12 mouse cellular contexts compared by ENCODE assay signal in genomic region chr2:128188461-128188860, GRCm38 (mm10).
"Had no signal": no experiment of that assay in that cellular context is flagged by ENCODE, and none has a peak within 500 bp of the region (broad histone marks: within the 10 kb centered on the region; RNA-seq: fewer than 3 reads in every experiment).

No protein-coding gene starts in this region.

- DNase-seq: gastrocnemius, adult 2 months; gastrocnemius, postnatal 10 days; gastrocnemius, postnatal 25 days; heart, adult 18-20 months; heart, postnatal 14 days; heart, postnatal 4 days; kidney, adult 18-20 months; kidney, adult 8-10 months; kidney, postnatal 10 days; kidney, postnatal 4 days; liver; liver, embryonic 13.5 days had no signal
